Mouse (Mus musculus): ENCODE data around the gene Cyp2c68. TPM values are rescaled to one million over a fixed set of nuclear protein-coding genes. Genes with fewer than 3 reads are reported as not detected.
"Not testable (repeated sequence)": the region's sequence is repeated elsewhere in the genome, so short reads cannot be mapped to it uniquely, and the experiment has no call there.

The Cyp2c68 gene
- polyA plus RNA-seq (2014; fragmentation: Nextera tagmentation; extraction: Ambion mirVana), result 20.5 and 24.0 TPM in 2 replicates

GRCm38 (mm10) chr19:39740920-39741319, at the start of gene Cyp2c68:
Gene Cyp2c68, minus strand, starts transcription at chr19:39741054.
- Histone ChIP-seq H3K9me3 (ENCODE audit: control insufficient read depth, low read length) (no peaks in the 10 kb centered on the region), H3K4me1 (replicated peaks; ENCODE audit: control insufficient read depth, insufficient read depth, low read length) (no peaks in the 10 kb centered on the region), H3K4me3 (ENCODE audit: low read depth, low read length) (no peak within 1 kb of the TSS), H3K36me3 (ENCODE audit: control insufficient read depth, insufficient read depth, low read length) (no peaks in the 10 kb centered on the region), H3K4me2 (ENCODE audit: low read length) (no peak within 1 kb of the TSS), H3K9ac (ENCODE audit: low read length) (no peak within 1 kb of the TSS), H3K27me3 (replicated peaks; ENCODE audit: control insufficient read depth, insufficient read depth, low read length) (no peaks in the 10 kb centered on the region), H3K27ac (ENCODE audit: low read depth) (no peak within 1 kb of the TSS)
- DNase-seq (ENCODE audit: low spot score) (no peak), ATAC-seq (replicated peaks; ENCODE audit: low FRiP score, low TSS enrichment, low read depth) (no peak)
- WGBS, result 79% methylated on average over 2 of the region's 2 CpGs

GRCm38 (mm10) chr19:39785458-39785857, 44.6 kb upstream of the Cyp2c68 start:
- not testable (repeated sequence) for H3K36me3 ChIP-seq (ENCODE audit: control insufficient read depth, insufficient read depth, low read length); ATAC-seq (replicated peaks; ENCODE audit: low FRiP score, low TSS enrichment, low read depth); H3K27me3 ChIP-seq (replicated peaks; ENCODE audit: control insufficient read depth, insufficient read depth, low read length); H3K4me2 ChIP-seq (ENCODE audit: low read length); H3K9me3 ChIP-seq (ENCODE audit: control insufficient read depth, low read length); H3K27ac ChIP-seq (ENCODE audit: low read depth); DNase-seq (ENCODE audit: low spot score); H3K9ac ChIP-seq (ENCODE audit: low read length); H3K4me1 ChIP-seq (replicated peaks; ENCODE audit: control insufficient read depth, insufficient read depth, low read length); H3K4me3 ChIP-seq (ENCODE audit: low read depth, low read length)
- WGBS, result 87% methylated on average over 2 of the region's 2 CpGs

- no peak for ATAC-seq (replicated peaks; ENCODE audit: low FRiP score, low TSS enrichment, low read depth)
- no peak overlapping the region for H3K9ac ChIP-seq (ENCODE audit: low read length)
- H3K27ac ChIP-seq (ENCODE audit: low read depth), result no peak overlapping the region
- H3K9me3 ChIP-seq (ENCODE audit: control insufficient read depth, low read length), result no peaks in the 10 kb centered on the region
- no peaks in the 10 kb centered on the region for H3K27me3 ChIP-seq (replicated peaks; ENCODE audit: control insufficient read depth, insufficient read depth, low read length)
- H3K4me2 ChIP-seq (ENCODE audit: low read length), result no peak overlapping the region
- WGBS, result 26% methylated on average over 1 of the region's 1 CpGs
- no peaks in the 10 kb centered on the region for H3K4me1 ChIP-seq (replicated peaks; ENCODE audit: control insufficient read depth, insufficient read depth, low read length)
- no peak overlapping the region for H3K4me3 ChIP-seq (ENCODE audit: low read depth, low read length)
- no peak for DNase-seq (ENCODE audit: low spot score)
- no peaks in the 10 kb centered on the region for H3K36me3 ChIP-seq (ENCODE audit: control insufficient read depth, insufficient read depth, low read length)
These were observed 4.5 kb upstream of the Cyp2c68 start for GRCm38 (mm10) chr19:39745357-39745756.

- not testable (repeated sequence) for H3K9ac ChIP-seq (ENCODE audit: low read length); H3K4me3 ChIP-seq (ENCODE audit: low read depth, low read length); ATAC-seq (replicated peaks; ENCODE audit: low FRiP score, low TSS enrichment, low read depth); H3K27me3 ChIP-seq (replicated peaks; ENCODE audit: control insufficient read depth, insufficient read depth, low read length); H3K27ac ChIP-seq (ENCODE audit: low read depth); H3K36me3 ChIP-seq (ENCODE audit: control insufficient read depth, insufficient read depth, low read length); H3K9me3 ChIP-seq (ENCODE audit: control insufficient read depth, low read length); DNase-seq (ENCODE audit: low spot score); H3K4me1 ChIP-seq (replicated peaks; ENCODE audit: control insufficient read depth, insufficient read depth, low read length); H3K4me2 ChIP-seq (ENCODE audit: low read length)
- 77% methylated on average over 1 of the region's 1 CpGs for WGBS
These were observed 3.5 kb upstream of the Cyp2c68 start for GRCm38 (mm10) chr19:39744361-39744760.

- not testable (repeated sequence) for H3K27ac ChIP-seq (ENCODE audit: low read depth); H3K27me3 ChIP-seq (replicated peaks; ENCODE audit: control insufficient read depth, insufficient read depth, low read length); H3K9ac ChIP-seq (ENCODE audit: low read length); H3K9me3 ChIP-seq (ENCODE audit: control insufficient read depth, low read length); H3K36me3 ChIP-seq (ENCODE audit: control insufficient read depth, insufficient read depth, low read length); H3K4me3 ChIP-seq (ENCODE audit: low read depth, low read length); DNase-seq (ENCODE audit: low spot score); H3K4me2 ChIP-seq (ENCODE audit: low read length); ATAC-seq (replicated peaks; ENCODE audit: low FRiP score, low TSS enrichment, low read depth); H3K4me1 ChIP-seq (replicated peaks; ENCODE audit: control insufficient read depth, insufficient read depth, low read length)
- WGBS, result 71% methylated on average over 2 of the region's 2 CpGs
These were observed 29.7 kb downstream of the Cyp2c68 start for GRCm38 (mm10) chr19:39711116-39711515.

- not testable (repeated sequence) for H3K9me3 ChIP-seq (ENCODE audit: control insufficient read depth, low read length); H3K27me3 ChIP-seq (replicated peaks; ENCODE audit: control insufficient read depth, insufficient read depth, low read length); H3K4me1 ChIP-seq (replicated peaks; ENCODE audit: control insufficient read depth, insufficient read depth, low read length); H3K36me3 ChIP-seq (ENCODE audit: control insufficient read depth, insufficient read depth, low read length); DNase-seq (ENCODE audit: low spot score); H3K4me3 ChIP-seq (ENCODE audit: low read depth, low read length); H3K4me2 ChIP-seq (ENCODE audit: low read length); H3K9ac ChIP-seq (ENCODE audit: low read length); ATAC-seq (replicated peaks; ENCODE audit: low FRiP score, low TSS enrichment, low read depth); H3K27ac ChIP-seq (ENCODE audit: low read depth)
These were observed 75.2 kb downstream of the Cyp2c68 start for GRCm38 (mm10) chr19:39665650-39666049.

- Histone ChIP-seq H3K4me3 (ENCODE audit: low read depth, low read length) (no peak overlapping the region), H3K4me1 (replicated peaks; ENCODE audit: control insufficient read depth, insufficient read depth, low read length) (no peaks in the 10 kb centered on the region), H3K4me2 (ENCODE audit: low read length) (no peak overlapping the region), H3K36me3 (ENCODE audit: control insufficient read depth, insufficient read depth, low read length) (no peaks in the 10 kb centered on the region), H3K9ac (ENCODE audit: low read length) (no peak overlapping the region), H3K27me3 (replicated peaks; ENCODE audit: control insufficient read depth, insufficient read depth, low read length) (no peaks in the 10 kb centered on the region), H3K9me3 (ENCODE audit: control insufficient read depth, low read length) (no peaks in the 10 kb centered on the region), H3K27ac (ENCODE audit: low read depth) (no peak overlapping the region)
- ATAC-seq (replicated peaks; ENCODE audit: low FRiP score, low TSS enrichment, low read depth), result no peak
- 60% methylated on average over 1 of the region's 1 CpGs for WGBS
- no peak for DNase-seq (ENCODE audit: low spot score)
These were observed 88.5 kb downstream of the Cyp2c68 start for GRCm38 (mm10) chr19:39652381-39652780.

GRCm38 (mm10) chr19:39648938-39649337, 91.9 kb downstream of the Cyp2c68 start, which contains the start of gene Cyp2c67:
Gene Cyp2c67, minus strand, starts transcription at chr19:39649051.
- 93% methylated on average over 1 of the region's 1 CpGs for WGBS
- H3K4me2 ChIP-seq (ENCODE audit: low read length), result no peak within 1 kb of the TSS
- no peak within 1 kb of the TSS for H3K4me3 ChIP-seq (ENCODE audit: low read depth, low read length)
- no peaks in the 10 kb centered on the region for H3K9me3 ChIP-seq (ENCODE audit: control insufficient read depth, low read length)
- no peak within 1 kb of the TSS for H3K9ac ChIP-seq (ENCODE audit: low read length)
- no peaks in the 10 kb centered on the region for H3K36me3 ChIP-seq (ENCODE audit: control insufficient read depth, insufficient read depth, low read length)
- DNase-seq (ENCODE audit: low spot score), result no peak
- H3K27me3 ChIP-seq (replicated peaks; ENCODE audit: control insufficient read depth, insufficient read depth, low read length), result no peaks in the 10 kb centered on the region
- no peak for ATAC-seq (replicated peaks; ENCODE audit: low FRiP score, low TSS enrichment, low read depth)
- no peak within 1 kb of the TSS for H3K27ac ChIP-seq (ENCODE audit: low read depth)
- no peaks in the 10 kb centered on the region for H3K4me1 ChIP-seq (replicated peaks; ENCODE audit: control insufficient read depth, insufficient read depth, low read length)

GRCm38 (mm10) chr19:39647519-39647918, 93.3 kb downstream of the Cyp2c68 start:
- H3K36me3 ChIP-seq (ENCODE audit: control insufficient read depth, insufficient read depth, low read length), result no peaks in the 10 kb centered on the region
- DNase-seq (ENCODE audit: low spot score), result no peak
- no peak overlapping the region for H3K4me2 ChIP-seq (ENCODE audit: low read length)
- no peaks in the 10 kb centered on the region for H3K4me1 ChIP-seq (replicated peaks; ENCODE audit: control insufficient read depth, insufficient read depth, low read length)
- no peak overlapping the region for H3K4me3 ChIP-seq (ENCODE audit: low read depth, low read length)
- H3K9me3 ChIP-seq (ENCODE audit: control insufficient read depth, low read length), result no peaks in the 10 kb centered on the region
- H3K9ac ChIP-seq (ENCODE audit: low read length), result no peak overlapping the region
- WGBS, result 92% methylated on average over 9 of the region's 9 CpGs
- no peak for ATAC-seq (replicated peaks; ENCODE audit: low FRiP score, low TSS enrichment, low read depth)
- no peaks in the 10 kb centered on the region for H3K27me3 ChIP-seq (replicated peaks; ENCODE audit: control insufficient read depth, insufficient read depth, low read length)
- no peak overlapping the region for H3K27ac ChIP-seq (ENCODE audit: low read depth)
